Mouse (Mus musculus) cerebellum, adult 11-12 months (tissue): ENCODE results near the gene Aloxe3.
A peak's percentile ranks its signal among the peaks of the same experiment; 100 is the strongest.

ENCODE experiments used
- DNase-seq: peaks from one replicate; pipeline ENCODE4 v3.0.0; 2022

Aloxe3 gene

DNA sequence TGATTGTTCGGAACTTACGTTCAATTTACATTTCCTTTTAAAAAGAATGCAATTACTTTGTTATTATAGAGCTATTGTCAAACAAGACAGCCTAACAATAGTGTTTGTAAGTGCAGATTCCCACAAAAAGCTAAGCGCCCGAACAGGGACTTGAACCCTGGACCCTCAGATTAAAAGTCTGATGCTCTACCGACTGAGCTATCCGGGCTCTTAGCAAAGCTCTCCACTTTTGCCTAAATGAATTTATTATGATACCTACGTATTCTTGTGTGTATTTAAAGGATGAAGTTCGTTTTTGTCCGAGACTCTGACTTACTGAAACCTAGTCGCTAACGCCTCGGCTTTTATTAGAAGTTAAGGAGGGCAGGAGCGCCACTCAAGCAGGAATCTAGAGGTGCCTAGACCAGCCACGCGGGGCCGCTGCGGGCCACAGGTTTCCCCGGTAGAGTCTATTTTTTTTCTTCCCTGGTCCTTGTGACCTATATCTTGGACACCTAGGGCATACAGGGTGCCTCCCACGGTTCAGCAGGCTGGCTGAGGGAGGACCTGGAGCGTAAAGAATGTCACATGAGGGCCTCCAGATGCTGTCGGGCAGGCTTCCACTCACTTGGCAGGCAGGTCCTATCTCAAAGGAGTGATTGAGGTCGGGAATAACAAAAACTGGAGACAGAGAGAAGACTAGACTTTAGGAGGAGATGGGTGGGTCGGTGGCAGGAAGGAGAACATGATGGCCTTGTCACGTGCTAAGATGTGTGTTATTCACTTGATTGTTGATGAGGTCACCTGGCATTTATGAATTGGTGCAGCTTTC is 450 bp upstream of the Aloxe3 start:
- DNase-seq = peak; percentile 92

DNA sequence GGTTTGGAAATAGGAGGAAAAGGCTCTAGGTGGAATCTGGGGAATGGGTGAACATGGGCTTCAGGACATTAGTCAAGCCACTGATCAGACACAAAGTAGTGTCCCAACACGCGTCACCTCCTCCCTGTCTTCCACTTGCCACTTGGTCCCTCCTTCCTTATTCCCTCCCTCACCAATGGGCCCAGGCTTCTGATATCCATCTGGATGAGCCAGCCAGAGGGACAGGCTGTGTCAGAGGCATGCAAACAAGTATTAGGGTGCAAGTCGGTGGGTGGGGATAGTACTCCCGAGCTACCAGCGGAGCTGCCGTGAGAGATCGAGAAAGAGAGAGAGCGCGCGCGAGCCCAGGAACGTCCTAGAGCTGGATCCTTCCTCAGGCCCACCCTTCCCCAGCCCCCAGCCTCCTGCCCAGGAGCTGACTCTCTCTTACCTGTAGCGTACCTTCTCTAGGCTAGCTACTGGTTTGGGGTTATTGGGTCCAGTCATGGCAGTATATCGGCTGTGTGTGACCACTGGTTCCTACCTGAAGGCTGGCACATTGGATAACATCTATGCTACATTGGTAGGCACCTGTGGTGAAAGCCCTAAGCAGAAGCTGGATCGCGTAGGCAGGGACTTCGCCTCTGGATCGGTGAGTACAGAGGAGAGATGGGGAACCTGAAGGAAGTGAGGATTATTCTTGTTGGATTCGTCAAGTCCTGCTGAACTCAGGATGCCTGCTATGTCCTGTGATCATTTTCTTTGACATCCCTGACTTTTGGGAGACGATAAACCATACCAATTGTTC is 416 bp downstream of the Aloxe3 start:
- DNase-seq = peak; percentile 77

DNA sequence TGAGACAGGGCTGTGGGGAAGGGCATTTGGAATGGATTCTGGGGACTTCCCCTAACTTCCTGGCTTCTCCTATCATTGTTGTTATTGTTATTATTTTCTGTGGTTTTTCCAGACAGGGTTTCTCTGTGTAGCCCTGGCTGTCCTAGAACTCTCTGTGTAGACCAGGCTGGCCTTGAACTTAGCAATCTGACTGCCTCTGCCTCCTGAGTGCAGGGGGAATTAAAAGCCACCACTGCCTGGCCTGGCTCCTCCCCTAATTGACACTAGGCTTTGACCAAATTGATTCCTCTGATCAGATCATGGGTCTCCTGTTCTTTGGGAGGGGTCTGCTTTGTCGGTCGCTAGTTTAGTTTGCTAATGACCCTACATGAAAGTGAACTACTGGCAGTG is 1.0 kb downstream of the Aloxe3 start:
- no peak for DNase-seq

DNA sequence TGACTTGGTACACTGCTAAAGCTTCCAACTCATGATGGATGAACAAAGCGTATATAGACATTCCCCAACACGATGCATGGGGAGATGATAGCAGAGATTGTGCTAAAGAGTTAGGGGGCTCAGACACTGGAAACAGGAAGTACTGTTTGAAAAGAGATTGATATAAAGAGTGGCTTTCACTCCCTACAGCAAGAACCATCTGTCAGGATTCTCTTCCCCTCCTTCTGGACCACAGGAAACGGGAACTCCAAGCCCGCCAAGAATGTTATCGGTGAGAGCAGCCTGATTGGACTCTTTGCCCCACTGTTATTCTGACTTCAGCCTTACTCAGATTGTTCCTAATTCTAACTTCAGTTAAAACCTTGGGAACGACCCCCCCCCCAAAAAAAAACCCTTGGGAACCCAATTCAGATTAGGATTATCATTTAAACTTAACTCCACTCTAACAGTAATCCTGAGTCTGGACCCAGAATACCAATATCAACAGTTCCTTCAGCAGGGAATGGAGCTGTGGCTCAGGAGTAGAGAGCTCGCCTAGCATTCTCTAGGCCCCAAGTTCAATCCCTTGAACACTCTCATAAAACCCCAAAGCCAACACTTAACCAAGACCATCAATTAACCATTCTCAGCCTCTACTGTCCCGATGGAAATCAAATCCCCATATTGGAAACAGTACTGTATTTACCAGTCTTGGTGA is 2.9 kb downstream of the Aloxe3 start:
- no peak for DNase-seq

DNA sequence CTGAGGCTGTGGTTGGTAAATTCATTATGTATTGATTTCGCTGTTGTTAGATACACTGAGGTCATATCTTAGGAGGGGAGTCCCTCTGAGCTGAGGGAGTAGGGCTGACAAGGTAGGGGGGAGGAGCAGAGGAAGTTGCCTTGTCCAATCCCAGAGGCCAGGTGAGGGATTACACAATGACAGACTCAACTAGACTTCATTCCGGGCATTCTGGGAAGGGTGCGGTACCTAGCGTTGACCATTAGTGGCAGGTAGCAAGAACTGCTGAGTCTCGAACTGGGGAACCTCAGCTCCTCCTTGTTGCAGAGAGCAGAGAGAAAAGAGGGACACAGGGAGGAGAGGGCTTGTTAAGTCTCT is 7.8 kb downstream of the Aloxe3 start:
- no peak for DNase-seq

DNA sequence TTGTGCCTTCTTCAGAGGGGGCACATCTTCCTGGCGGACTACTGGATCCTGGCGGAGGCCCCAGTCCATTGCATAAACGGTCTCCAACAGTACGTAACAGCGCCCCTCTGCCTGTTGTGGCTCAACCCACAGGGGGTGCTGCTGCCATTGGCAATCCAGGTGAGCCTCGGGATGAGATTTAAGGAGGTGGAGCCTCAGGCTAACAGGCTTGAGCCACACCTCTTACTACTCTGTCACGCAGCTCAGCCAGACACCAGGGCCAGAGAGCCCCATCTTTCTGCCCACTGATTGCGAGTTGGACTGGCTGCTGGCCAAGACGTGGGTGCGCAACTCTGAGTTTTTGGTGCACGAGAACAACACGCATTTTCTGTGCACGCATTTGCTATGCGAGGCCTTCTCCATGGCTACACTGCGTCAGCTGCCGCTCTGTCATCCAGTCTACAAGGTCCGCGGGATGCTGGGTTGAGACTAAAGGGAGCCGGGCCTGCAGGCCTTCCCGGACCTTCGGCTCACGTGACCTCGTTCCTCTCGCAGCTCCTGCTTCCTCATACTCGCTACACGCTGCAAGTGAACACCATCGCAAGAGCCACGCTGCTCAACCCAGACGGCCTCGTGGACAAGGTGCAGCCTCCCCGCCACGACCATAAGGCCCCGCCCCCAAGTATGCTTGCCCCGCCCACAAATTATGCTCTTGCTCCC is 8.4 kb downstream of the Aloxe3 start:
- DNase-seq = peak; percentile 84

DNA sequence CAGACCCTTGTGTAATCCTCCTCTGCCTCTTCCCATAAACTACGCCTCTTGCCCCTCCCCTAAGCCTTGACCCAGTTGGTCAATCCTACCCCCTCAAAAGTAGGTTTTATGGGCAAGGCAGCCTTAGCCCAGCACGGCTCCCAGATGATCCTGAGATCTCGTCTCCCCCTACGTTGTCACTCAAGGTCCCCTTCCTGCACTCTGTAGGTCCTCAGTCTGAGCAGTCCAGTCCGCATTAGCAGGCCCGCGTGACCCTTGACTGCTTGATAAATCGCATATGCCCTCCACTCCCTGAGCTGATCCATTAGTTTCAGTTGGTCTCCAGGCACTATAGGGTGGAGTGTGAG is 8.9 kb downstream of the Aloxe3 start:
- DNase-seq = no peak

DNA sequence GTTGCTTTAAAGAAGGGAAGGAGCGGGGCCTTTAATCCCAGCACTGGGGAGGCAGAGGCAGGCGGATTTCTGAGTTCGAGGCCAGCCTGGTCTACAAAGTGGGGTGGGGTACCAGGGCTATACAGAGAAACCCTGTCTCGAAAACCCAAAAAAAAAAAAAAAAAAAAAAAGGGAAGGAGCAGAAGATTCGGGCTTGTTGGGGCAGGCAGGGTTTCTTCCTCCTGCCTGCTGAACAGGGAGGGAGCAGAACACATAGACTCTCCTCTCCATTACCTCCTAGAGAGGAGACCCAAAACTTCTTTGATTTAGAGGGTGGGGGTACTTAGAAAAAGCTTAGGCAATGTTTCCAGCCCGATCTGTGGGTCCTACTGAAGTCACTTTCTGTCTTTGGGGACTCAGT is 9.7 kb downstream of the Aloxe3 start:
- DNase-seq = no peak

DNA sequence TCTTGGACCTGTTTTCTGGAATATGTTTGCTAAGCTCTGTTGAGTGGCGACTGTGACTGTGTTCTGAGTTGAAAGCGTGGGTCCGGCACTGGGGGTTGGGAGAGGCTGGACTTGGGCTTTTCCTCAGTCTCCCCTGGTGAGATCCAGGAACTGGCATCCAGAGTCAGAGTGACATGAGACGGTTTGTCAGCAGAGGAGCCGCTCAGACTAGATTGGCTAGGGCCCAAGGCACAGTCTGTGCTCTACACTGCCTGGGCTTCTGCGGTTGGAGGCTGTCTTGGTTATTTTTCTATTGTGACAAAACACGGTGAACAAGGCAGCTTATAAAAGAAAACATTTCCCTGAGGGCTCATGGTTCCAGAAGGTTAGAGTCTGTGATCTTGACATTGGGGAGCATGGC is 21.9 kb downstream of the Aloxe3 start:
- DNase-seq = no peak

DNA sequence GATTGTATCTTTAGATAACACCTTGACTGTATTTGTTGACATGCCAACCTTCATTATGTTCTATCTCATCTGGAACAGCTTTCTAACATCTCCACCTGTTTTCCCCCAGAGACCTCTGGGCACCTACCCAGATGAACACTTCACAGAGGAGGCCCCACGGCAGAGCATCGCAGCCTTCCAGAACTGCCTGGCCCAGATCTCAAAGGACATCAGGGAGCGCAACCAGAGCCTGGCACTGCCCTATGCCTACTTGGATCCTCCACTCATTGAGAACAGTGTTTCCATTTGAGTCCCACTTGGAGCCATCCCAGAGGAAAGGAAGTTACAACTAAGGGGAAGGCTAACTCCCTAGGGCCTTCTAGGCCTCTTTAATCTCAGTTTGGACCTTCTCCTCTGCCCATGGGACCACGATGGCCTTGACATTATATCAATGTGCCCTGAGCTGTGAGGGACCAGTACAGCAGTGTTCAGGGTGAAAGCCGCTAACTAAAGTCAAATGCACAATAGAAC is 22.8 kb downstream of the Aloxe3 start:
- DNase-seq = no peak

DNA sequence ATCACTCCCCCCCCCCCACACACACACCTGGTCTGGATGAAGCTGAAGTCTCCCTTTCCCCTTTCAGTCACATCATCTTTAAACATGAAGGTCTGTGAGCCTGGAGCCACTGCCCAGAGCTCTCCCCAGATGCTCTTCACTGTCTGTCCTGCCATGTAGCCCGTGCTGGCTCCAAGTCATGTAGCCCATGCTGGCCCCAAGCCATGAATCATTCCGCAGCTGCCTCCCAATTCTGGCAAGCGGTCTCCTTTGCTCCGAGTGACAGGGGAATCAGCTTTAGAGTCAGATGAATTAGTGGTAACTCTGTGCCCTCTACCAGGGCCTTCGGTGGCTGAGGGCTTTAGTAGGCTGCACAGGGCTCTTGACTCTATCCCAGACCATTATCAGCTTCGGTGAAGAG is 24.0 kb downstream of the Aloxe3 start:
- no peak for DNase-seq

DNA sequence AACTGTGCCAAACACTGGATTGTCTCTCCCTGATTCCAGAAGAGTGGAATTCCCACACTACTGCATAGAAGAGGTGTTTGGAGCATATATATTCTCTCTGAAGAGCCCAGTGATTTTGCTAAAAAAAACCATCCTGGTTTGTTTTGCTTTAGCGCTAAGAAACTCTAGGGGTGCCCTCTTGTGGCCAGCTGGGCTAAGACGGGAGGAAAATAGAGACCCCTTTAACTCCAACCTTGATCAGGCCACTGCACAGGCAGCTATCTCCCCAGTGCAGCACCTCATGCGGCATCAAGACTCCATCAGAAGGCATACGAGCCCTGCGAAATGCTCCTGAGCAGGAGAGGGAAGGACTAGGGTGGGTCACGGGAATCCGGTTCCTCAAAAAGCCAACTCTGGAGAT is 24.7 kb downstream of the Aloxe3 start:
- DNase-seq = peak; percentile 69

DNA sequence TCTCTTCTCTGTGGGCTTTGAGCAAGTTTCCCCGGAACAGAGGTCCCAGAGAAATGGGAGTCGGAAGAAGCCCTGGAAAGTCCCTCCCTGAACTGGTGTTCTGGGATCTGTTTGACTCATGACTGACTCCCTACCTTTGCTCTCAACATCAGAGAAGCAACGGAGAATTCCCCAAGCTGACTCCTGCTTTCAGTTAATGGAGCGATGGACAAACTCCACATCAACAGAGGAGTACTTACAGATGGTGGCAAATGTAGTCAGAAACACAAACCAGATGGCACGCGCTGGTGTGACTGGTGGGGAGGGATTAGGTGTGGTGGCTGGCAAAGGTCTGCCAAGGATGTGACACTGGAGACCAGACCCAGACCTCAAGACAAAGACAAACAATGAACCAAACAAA is 25.3 kb downstream of the Aloxe3 start:
- no peak for DNase-seq

DNA sequence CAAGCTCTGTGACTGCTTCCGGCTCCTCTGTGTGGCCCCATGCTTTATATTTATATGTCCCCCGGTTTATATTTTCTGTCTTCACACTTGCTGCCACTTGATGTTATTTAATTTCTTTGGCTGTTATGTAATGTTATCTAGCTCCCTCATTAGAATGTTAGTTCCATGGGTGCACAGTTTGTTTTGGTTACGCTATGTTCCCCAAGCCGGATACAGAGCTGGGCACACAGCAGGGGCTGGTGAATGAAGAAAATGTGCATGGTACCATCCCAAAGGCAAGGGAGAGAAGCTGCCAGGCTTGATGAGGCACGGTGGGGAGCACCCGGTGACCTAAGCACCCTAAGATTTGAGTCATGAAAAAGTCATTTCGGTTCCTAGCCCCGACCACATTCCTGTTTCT is 28.1 kb downstream of the Aloxe3 start:
- DNase-seq = no peak

DNA sequence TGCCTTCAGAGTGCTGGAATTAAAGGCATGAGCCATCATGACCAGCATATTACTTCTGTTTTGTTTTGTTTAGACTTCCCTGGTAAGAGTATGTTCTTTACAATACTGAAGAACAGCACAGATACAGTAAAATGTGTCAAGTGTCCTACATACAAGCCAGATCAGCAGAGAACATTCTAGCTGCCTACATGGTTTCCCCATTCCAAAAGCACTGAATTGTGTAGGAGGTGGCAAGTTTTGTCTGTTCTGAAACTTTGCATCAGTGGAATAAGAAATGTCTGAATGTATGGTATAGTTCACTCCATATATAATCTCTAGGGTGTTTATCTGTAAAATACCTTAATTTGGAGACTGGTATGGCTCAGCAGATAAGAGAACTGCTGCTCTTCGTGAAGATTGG is 29.7 kb downstream of the Aloxe3 start:
- DNase-seq = no peak

DNA sequence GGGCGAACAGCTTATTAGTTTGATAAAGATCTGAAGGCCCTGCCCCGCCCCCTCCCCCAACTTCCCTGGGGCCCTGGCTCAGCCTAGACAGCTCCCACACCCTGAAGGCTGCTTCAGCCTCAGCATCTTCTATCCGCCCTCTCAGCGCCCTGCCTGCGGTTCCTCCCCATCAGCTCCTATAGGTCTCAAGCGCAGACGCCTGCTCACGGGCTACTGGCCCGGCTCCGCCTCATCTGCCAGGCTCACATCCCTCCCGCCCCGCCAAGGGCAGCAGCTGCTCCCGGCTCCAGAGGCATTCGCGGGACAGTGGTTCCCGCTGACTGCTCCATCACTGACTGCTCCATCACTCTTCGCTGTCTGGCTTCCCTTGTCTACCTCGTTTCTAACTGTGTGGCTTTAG is 31.1 kb downstream of the Aloxe3 start, which contains the start of gene Alox12b:
Gene Alox12b, plus strand, starts transcription at position 190 of the 400 bp plus-strand sequence.
- DNase-seq = no peak

DNA sequence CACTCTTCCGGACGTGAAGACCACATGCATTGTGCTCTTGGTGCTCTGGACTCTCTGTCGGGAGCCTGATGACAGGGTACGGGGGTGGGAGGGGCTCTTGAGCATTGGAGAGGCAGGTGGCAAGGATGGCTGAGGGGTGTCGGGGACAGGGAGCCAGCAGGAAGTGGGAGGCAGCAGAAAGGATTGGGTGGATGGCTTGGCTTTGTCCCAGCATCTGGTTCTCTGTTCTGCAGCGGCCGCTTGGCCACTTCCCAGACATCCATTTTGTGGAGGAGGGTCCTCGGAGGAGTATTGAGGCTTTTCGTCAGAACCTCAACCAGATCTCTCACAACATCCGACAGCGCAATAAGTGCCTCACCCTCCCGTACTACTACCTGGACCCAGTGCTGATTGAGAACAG is 43.6 kb downstream of the Aloxe3 start:
- no peak for DNase-seq

DNA sequence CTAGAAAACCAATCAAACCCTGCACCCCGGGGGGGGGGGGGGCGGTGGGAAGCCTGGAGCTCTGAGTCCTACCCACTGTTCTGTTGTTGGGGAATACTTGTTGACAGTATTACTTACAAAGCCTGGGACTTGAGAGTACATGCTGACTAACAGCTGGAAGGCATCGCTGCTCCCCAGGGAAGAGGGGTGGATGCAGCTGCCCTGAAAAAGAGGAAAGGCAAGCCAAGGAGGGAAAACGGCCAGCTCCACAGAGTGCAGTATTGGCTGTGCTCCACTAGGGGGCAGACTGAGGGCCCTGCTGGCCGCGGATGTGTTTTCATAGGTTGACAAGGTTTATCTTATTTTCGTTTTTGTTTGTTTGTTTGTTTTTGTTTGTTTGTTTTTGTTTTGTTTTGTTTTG is 45.9 kb downstream of the Aloxe3 start:
- DNase-seq = no peak

DNA sequence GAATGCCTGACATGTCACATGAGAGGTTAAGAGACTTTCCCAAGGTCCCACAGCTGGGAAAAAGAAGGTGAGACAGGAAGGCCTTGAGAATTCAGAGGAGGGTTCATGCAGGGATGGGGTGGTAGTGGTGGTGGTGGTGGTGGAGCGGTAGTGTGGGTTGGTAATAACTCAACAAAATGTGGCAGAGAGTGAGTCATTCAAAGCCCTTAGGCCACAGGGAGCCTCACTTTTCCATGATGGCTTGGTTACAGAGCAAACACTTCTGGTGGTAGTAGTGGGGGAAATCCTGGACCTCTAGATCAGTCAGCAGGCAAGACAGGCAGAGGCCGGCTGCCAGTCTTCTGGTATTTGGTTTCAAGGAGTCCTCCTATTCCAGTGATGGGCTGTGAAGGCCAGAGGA is 46.9 kb downstream of the Aloxe3 start:
- no peak for DNase-seq

DNA sequence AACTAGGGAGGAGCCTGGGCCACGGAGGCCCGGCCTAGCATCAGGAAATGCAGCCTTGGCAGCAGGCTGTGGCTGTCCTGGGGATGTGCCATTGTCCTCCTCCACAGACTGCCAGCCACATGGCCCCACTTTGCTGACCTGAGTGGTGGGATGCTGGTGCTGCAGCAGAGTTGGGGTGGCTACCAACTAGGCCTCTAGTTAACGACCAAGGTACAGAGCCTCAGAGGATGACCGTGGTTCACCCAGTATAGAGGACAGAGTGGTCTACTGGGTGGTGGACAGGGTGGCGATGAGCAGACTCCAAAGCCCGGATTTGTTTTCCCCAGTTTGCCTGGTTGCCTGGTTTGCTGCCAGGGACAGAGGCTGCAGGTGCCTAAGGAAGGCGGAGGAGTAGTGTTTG is 49.0 kb downstream of the Aloxe3 start:
- no peak for DNase-seq

DNA sequence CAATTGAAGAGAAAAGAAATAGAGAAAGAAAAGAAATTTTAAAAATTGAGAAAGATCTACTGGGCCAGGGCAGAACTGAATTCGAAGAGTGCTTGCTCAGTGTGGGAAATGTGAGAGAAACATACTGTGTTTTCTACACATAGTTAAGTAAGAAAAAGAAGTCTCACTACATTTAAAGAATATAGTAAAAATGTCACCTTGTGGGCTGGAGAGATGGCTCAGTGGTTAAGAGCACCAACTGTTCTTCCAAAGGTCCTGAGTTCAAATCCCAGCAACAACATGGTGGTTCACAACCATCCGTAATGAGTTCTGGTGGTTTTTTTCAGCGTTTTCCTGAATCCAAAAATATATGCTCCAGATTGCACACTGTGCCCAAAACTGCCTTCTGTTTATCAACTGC is 52.8 kb downstream of the Aloxe3 start:
- no peak for DNase-seq

DNA sequence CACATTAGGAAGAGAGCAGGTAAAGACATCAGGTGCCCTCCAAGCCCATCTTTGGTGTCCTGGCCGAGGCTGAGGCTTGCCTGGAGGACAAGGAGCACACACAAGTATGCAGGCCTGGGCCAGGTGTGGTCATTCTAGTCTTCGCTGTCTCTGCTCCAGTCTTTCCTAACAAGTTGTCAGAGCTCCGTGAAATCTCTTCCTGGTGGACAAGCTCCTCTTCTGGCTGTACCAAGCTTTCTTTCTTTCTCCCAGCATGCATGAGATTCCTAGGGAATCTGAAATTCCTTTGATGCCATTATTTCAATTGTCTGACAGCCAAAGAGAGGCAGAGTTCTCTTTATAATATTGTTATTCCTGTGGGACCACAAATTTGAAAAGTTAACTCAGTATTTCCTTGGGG is 53.8 kb downstream of the Aloxe3 start:
- no peak for DNase-seq

DNA sequence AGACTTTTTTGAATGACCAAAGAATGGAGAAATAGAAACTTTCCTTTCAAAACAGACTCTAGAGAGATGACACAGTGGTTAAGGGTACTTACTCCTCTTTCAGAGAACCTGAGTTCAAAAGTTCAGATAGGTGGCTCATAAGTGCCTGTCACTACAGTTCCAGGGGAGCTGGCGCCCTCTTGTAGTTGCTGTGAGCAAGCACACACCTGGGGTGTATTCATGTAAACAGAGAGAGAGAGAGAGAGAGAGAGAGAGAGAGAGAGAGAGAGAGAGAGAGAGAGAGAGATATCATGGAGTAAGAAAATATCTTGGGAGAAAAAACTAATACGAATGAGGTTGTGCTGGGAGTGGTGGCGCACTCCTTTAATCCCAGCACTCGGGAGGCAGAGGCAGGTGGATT is 54.4 kb downstream of the Aloxe3 start:
- no peak for DNase-seq
